Mouse (Mus musculus) CH12.LX (cell line): ENCODE results near the gene Xylt1.

Experiments used
- CHD1 ChIP-seq: IDR thresholded peaks from 2 replicates; pipeline ENCODE4 v1.6.1; 2012; ENCODE audit warnings: low read depth, low read length, improper control_type of control experiment, inconsistent platforms
- CTCF ChIP-seq, 2 experiments: IDR thresholded peaks in 1 of 2; conservative IDR thresholded peaks in 1 of 2; 2 replicates each; pipeline ENCODE4 v1.5.1; 2011 to 2012; ENCODE audit warnings: low read depth in 2 of 2, low read length in 2 of 2, improper control_type of control experiment in 1 of 2, inconsistent platforms in 1 of 2, mild to moderate bottlenecking in 1 of 2, moderate library complexity in 1 of 2
- EP300 ChIP-seq: IDR thresholded peaks from 2 replicates; pipeline ENCODE4 v1.6.1; 2011; ENCODE audit warnings: low read length, improper control_type of control experiment
- JUND ChIP-seq: conservative IDR thresholded peaks from 2 replicates; pipeline ENCODE4 v1.6.1; 2011; ENCODE audit warnings: low read depth, low read length, improper control_type of control experiment
- POLR2A ChIP-seq: IDR thresholded peaks from 2 replicates; pipeline ENCODE4 v1.6.1; 2011; ENCODE audit warnings: low read depth, mild to moderate bottlenecking, improper control_type of control experiment, low read length
- USF1 ChIP-seq: IDR thresholded peaks from 2 replicates; pipeline ENCODE4 v1.6.1; 2014; ENCODE audit warnings: low read depth, mild to moderate bottlenecking, inconsistent platforms, low read length, improper control_type of control experiment

DNA sequence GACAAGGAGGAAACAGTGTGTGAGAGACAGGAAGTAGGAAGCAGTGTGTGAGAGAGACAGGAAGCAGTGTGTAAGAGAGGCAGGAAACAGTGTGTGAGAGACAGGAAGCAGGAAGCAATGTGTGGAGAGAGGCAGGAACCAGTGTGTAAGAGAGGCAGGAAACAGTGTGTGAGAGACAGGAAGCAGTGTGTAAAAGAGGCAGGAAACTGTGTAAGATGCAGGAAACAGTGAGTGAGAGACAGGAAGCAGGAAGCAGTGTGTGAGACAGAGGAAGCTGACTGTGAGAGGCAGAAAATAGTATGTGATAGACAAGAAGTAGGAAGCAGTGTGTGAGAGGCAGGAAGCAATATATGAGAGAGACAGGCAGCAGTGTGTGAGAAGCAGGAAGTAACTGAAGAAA lies 140.6 kb downstream of the Xylt1 start:
- TF ChIP-seq USF1 (no peak), JUND (no peak), CTCF (conservative IDR thresholded peaks at IDR 0.05 in 1 of 2, IDR thresholded peaks at IDR 0.05 in 1 of 2; ENCODE audit: low read depth in 2 of 2, low read length in 2 of 2) (no peak), CHD1 (no peak), EP300 (no peak), POLR2A (no peak)
